Mouse (Mus musculus) intestine, embryonic 15.5 days (tissue): ENCODE data around the gene Adat3. TPM values are rescaled to one million over a fixed set of nuclear protein-coding genes. Genes with fewer than 3 reads are reported as not detected.

Experiments used
- ATAC-seq: fragments of 200-750 bp; cut with Nextera tagmentation; 2 replicates; pipeline ENCODE4 v1.8.0; 2017; ENCODE audit warnings: moderate TSS enrichment, moderate library complexity
- H3K27ac ChIP-seq: fragments of 300-500 bp; sonication (generic); 2 replicates; pipeline ENCODE4 v1.5.1; 2015; ENCODE audit warnings: mild to moderate bottlenecking, inconsistent platforms
- H3K27me3 ChIP-seq: fragments of 300-500 bp; sonication (generic); replicated peaks from 2 replicates; pipeline ENCODE4 v1.6.1; 2015; ENCODE audit warnings: inconsistent platforms
- H3K36me3 ChIP-seq: fragments of 300-500 bp; sonication (generic); 2 replicates; pipeline ENCODE4 v1.6.1; 2015; ENCODE audit warnings: inconsistent platforms
- H3K4me1 ChIP-seq: fragments of 300-500 bp; sonication (generic); replicated peaks from 2 replicates; pipeline ENCODE4 v1.6.1; 2015; ENCODE audit warnings: inconsistent platforms
- H3K4me2 ChIP-seq: fragments of 300-500 bp; sonication (generic); replicated peaks from 2 replicates; pipeline ENCODE4 v1.6.1; 2015; ENCODE audit warnings: mild to moderate bottlenecking, inconsistent platforms
- H3K4me3 ChIP-seq: fragments of 300-500 bp; sonication (generic); replicated peaks from 2 replicates; pipeline ENCODE4 v1.5.1; 2015; ENCODE audit warnings: inconsistent platforms
- H3K9ac ChIP-seq: fragments of 300-500 bp; sonication (generic); 2 replicates; pipeline ENCODE4 v1.6.1; 2015; ENCODE audit warnings: inconsistent platforms
- H3K9me3 ChIP-seq: fragments of 300-500 bp; sonication (generic); 2 replicates; pipeline ENCODE4 v1.6.1; 2016; ENCODE audit warnings: inconsistent platforms
- WGBS: fragments of 180-500 bp; shearing (Covaris S2); methylation state at CpG from one replicate; pipeline ENCODE4 v1.1.7; 2015; 5-methylcytosine and 5-hydroxymethylcytosine counted together
- polyA plus RNA-seq: library from polyadenylated mRNA; unstranded; fragments of >200 nt; fragmentation: Nextera tagmentation; extraction: Ambion mirVana; gene quantifications from 2 replicates; pipeline ENCODE4 v1.2.1, GENCODE M21; 2015

Gene Adat3
- polyA plus RNA-seq, 1 experiment from 2014 or later = 6.6 TPM

- H3K27ac ChIP-seq = peak overlapping the region; percentile 38; the same call in 1 of the 2 replicates
- peak; percentile 11 for ATAC-seq
Observed at GRCm38 (mm10) chr10:80570871-80571836, 31.5 kb upstream of the Adat3 start.

DNA sequence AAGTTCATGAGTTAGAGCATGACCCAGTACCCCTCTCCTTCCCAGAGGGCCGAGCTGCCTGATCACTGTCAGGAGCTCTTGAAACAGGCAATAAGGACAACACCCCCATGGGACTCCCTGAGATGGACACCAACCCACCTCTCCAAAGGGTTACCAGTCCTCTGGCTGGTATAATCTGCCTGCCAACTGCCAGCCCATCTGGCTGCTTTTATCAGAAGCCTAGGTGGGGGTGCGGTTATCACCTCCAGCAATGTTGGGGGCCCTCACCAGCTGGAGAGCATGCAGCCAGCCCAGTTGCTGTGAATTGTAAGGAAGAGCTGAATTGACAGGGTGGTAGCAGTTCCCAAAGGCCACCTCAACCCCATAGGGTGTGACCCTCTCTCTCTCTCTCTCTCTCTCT is 30.2 kb upstream of the Adat3 start:
- Histone ChIP-seq H3K27me3 (no peaks in the 10 kb centered on the region), H3K27ac (no peak overlapping the region), H3K9me3 (no peaks in the 10 kb centered on the region), H3K9ac (no peak overlapping the region), H3K4me1 (peaks cover 62% of the 10 kb centered on the region), H3K36me3 (0 out of 2 replicates have a peak, but pooled peaks cover 2% of the 10 kb centered on the region), H3K4me2 (no peak overlapping the region), H3K4me3 (no peak overlapping the region)
- WGBS = 89% methylated on average over 2 of the region's 2 CpGs
- no peak for ATAC-seq

More at GRCm38 (mm10) chr10:80570871-80571836, 31.5 kb upstream of the Adat3 start:
- H3K4me2 ChIP-seq = peak overlapping the region; percentile 46
- no peaks in the 10 kb centered on the region for H3K9me3 ChIP-seq
- peaks cover 67% of the 10 kb centered on the region for H3K4me1 ChIP-seq
- peak overlapping the region; percentile 38 for H3K9ac ChIP-seq
- H3K4me3 ChIP-seq = 0 out of 2 replicates have a peak overlapping the region, but pooled peaks have one; percentile 7
- H3K36me3 ChIP-seq = 0 out of 2 replicates have a peak, but pooled peaks cover 2% of the 10 kb centered on the region
- H3K27me3 ChIP-seq = no peaks in the 10 kb centered on the region
- WGBS = 24% methylated on average over 30 of the region's 30 CpGs

GRCm38 (mm10) chr10:80573944-80574343 is 28.7 kb upstream of the Adat3 start:
- Histone ChIP-seq H3K4me2 (no peak overlapping the region), H3K4me3 (no peak overlapping the region), H3K36me3 (no peaks in the 10 kb centered on the region), H3K9ac (no peak overlapping the region), H3K9me3 (no peaks in the 10 kb centered on the region), H3K4me1 (peaks cover 67% of the 10 kb centered on the region), H3K27ac (no peak overlapping the region), H3K27me3 (no peaks in the 10 kb centered on the region)
- 49% methylated on average over 9 of the region's 9 CpGs for WGBS
- ATAC-seq = no peak

DNA sequence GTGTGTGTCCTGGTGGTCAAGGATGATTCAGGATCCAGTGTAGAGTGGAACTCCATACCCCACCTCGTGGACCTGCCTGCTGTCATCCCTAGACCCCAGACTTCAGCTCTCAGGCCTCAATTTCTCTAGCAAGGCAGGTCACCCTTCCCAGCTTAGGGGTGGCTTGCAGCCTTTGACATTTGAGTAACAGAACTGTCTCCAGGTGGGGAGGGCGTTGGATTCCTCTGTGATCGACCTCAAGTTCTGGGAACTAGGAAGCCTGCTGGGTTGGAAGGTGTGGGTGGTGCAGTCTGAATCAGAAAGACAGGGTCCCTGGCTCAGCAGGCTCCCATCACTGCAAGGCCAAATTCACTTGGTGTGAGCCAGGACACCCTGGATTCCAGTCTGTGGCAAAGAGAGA is 27.8 kb upstream of the Adat3 start:
- H3K4me3 ChIP-seq = no peak overlapping the region
- H3K4me2 ChIP-seq = peak overlapping the region; percentile 94; the same call in 1 of the 2 replicates
- no peaks in the 10 kb centered on the region for H3K36me3 ChIP-seq
- peak overlapping the region; percentile 72 for H3K9ac ChIP-seq
- H3K27ac ChIP-seq = no peak overlapping the region
- whole genome bisulfite sequencing = 81% methylated on average over 3 of the region's 3 CpGs
- H3K27me3 ChIP-seq = no peaks in the 10 kb centered on the region
- peaks cover 66% of the 10 kb centered on the region for H3K4me1 ChIP-seq
- no peak for ATAC-seq
- no peaks in the 10 kb centered on the region for H3K9me3 ChIP-seq

DNA sequence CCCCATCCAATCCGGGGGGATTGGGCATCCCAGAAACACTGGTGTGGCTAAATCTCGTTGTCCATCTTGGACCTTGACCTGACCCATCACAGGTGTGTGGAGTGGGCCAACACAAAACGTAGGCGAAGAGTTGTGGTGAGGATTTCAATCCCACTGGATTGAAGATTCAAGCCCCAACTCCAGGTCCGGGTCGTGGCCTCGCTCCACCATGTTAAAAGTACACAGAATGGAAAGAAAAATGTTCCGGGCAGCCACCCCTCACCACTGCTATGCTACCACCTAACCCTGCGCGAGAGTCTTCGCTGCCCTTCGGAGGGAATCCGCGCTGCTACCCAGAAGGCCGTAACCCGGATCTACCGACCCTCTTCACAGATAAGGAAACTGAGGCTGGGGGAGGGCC is 26.8 kb upstream of the Adat3 start:
- H3K4me3 ChIP-seq = peak overlapping the region; percentile 89
- H3K4me1 ChIP-seq = peaks cover 56% of the 10 kb centered on the region

GRCm38 (mm10) chr10:80576351-80577194 is 26.1 kb upstream of the Adat3 start:
- Histone ChIP-seq H3K27me3 (no peaks in the 10 kb centered on the region), H3K9me3 (no peaks in the 10 kb centered on the region), H3K4me1 (peaks cover 50% of the 10 kb centered on the region), H3K4me3 (peak overlapping the region; percentile 89), H3K36me3 (no peaks in the 10 kb centered on the region), H3K27ac (peak overlapping the region; percentile 93), H3K9ac (peak overlapping the region; percentile 72), H3K4me2 (peak overlapping the region; percentile 94)
- WGBS = under 1% methylated on average over 88 of the region's 96 CpGs
- peak; percentile 11 for ATAC-seq

More for the DNA sequence above, 26.8 kb upstream of the Adat3 start:
- Histone ChIP-seq H3K9ac (peak overlapping the region; percentile 72), H3K27ac (no peak overlapping the region), H3K9me3 (no peaks in the 10 kb centered on the region), H3K27me3 (no peaks in the 10 kb centered on the region), H3K36me3 (no peaks in the 10 kb centered on the region), H3K4me2 (peak overlapping the region; percentile 94)
- WGBS = 11% methylated on average over 17 of the region's 17 CpGs
- ATAC-seq = no peak

DNA sequence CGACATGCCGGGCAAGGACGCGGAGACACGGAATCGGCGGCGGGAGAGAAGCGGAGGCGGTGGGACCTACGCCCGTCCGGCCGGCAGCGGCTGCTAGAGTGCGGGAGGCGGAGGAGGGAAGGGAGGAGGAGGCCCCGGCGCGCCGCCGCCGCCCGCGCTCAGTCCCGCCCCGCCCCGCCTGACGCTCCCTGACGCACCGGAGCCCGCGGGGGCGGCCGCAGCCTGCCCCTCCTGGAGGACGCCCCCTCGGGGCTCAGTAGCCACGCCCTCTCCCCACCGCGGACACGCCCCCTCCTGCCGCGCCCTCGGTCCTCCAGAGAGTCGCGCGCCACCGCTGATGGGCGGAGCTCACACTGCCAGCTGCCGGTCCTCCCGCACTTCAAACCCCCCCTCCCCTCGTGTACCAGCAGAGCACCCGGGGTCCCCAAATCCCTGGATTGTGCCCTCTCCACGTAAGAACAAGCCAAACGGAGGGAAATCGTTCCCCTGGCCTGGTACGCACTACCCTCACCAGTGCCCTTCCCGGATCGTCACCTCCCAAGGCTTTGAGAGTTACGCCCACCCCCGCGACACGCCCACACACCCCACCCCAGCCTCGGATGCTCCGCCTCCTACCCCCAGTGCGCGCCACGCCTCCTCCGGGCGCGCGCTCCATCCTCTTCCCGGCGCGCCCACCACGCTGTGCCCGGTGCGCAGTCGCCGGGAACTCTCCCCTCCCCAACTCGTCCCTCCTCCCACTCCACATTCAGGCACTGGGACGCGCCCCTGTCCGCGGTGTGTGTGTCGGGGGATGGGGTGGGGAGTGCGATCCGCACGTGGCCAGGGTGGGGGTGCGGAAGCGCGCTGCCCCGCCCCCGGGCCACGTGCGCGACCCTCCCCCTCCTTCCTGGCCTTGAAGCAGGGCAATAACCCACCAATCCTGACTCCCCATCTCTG is 25.2 kb upstream of the Adat3 start, which contains the start of gene Klf16:
Gene Klf16 (minus strand): TSS at position 127 of the 936 bp plus-strand sequence.
- Histone ChIP-seq H3K9me3 (no peaks in the 10 kb centered on the region), H3K4me2 (peak within 1 kb of the TSS; percentile 94), H3K36me3 (no peaks in the 10 kb centered on the region), H3K4me1 (peaks cover 43% of the 10 kb centered on the region), H3K4me3 (peak within 1 kb of the TSS; percentile 89), H3K27ac (peak within 1 kb of the TSS; percentile 93), H3K27me3 (no peaks in the 10 kb centered on the region), H3K9ac (peak within 1 kb of the TSS; percentile 72)
- peak; percentile 89 for ATAC-seq
- under 1% methylated on average over 87 of the region's 97 CpGs for WGBS

GRCm38 (mm10) chr10:80578131-80578750 is 24.4 kb upstream of the Adat3 start:
- Histone ChIP-seq H3K4me3 (peak overlapping the region; percentile 89), H3K4me2 (peak overlapping the region; percentile 94), H3K27me3 (no peaks in the 10 kb centered on the region), H3K9me3 (no peaks in the 10 kb centered on the region), H3K36me3 (peaks cover 2% of the 10 kb centered on the region; the same call in 1 of the 2 replicates), H3K4me1 (peaks cover 37% of the 10 kb centered on the region), H3K9ac (peak overlapping the region; percentile 61), H3K27ac (peak overlapping the region; percentile 93)
- peak; percentile 60 for ATAC-seq
- under 1% methylated on average over 29 of the region's 29 CpGs for WGBS

DNA sequence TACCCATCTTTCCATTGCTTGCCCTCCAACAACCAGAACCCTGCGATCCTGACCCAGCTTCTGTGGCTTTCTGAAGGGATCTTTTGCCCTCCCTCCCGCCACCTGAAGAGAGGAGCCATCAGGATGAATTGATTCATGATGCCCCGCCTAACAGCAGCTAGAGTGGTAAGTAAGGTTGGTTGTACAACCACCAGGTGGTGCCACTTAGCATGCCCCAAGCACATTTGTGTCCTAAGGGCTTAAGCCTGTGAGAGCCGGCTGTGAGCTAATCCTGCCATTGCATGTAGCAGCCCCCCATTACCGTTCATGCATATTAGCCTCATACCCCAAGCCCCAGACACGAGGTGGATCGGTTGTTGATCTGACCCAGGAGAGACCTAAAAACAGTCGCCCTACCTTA is 23.8 kb upstream of the Adat3 start:
- H3K4me2 ChIP-seq = peak overlapping the region; percentile 94
- H3K36me3 ChIP-seq = peaks cover 9% of the 10 kb centered on the region; the same call in 1 of the 2 replicates
- peak overlapping the region; percentile 93 for H3K27ac ChIP-seq
- no peaks in the 10 kb centered on the region for H3K27me3 ChIP-seq
- H3K4me1 ChIP-seq = peaks cover 32% of the 10 kb centered on the region
- H3K9ac ChIP-seq = peak overlapping the region; percentile 61; the same call in 1 of the 2 replicates
- H3K4me3 ChIP-seq = peak overlapping the region; percentile 89; the same call in 1 of the 2 replicates
- H3K9me3 ChIP-seq = no peaks in the 10 kb centered on the region
- WGBS = 9% methylated on average over 8 of the region's 8 CpGs
- ATAC-seq = 0 out of 2 replicates have a peak, but pooled peaks have one; percentile 30

GRCm38 (mm10) chr10:80583047-80583446 is 19.6 kb upstream of the Adat3 start:
- Histone ChIP-seq H3K9ac (no peak overlapping the region), H3K4me2 (no peak overlapping the region), H3K9me3 (no peaks in the 10 kb centered on the region), H3K27me3 (no peaks in the 10 kb centered on the region), H3K36me3 (peaks cover 16% of the 10 kb centered on the region), H3K4me1 (peaks cover 32% of the 10 kb centered on the region), H3K4me3 (no peak overlapping the region), H3K27ac (no peak overlapping the region)
- ATAC-seq = no peak
- 80% methylated on average over 5 of the region's 5 CpGs for WGBS
